ENCODE assay signal across 17 mouse cellular contexts in the genomic region with DNA sequence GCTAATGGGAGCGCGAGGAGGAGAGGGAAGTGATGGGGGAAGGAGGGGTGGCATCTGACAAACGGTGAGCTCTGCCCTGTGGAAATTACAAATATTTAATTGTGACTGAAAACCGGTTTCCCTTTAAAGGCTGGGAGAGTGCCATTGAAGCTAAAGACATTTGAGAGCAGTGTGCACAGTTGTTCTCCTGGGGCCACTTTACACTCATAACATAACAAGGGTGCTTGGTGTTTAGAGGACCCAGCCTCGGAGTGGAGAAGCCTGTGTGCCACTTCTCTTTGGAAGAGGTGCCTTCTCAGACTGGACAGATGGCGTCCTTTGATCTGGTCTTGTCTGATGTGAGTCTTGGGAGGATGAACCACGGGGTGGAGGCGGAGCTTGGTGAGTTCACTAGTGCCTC.
"Had no signal": no experiment of that assay in that cellular context is flagged by ENCODE, and none has a peak within 500 bp of the region (broad histone marks: within the 10 kb centered on the region; RNA-seq: fewer than 3 reads in every experiment).

No protein-coding gene starts in this region.

- H3K27ac ChIP-seq: liver, embryonic 13.5 days; liver, embryonic 15.5 days; lung, embryonic 15.5 days; macrophage; midbrain, embryonic 12.5 days; midbrain, embryonic 15.5 days; neural tube, embryonic 12.5 days; stomach, embryonic 15.5 days; stomach, postnatal 0 days had no signal

- H3K36me3 ChIP-seq: liver, embryonic 13.5 days; liver, embryonic 15.5 days; lung, embryonic 15.5 days; midbrain, embryonic 12.5 days; midbrain, embryonic 15.5 days; neural tube, embryonic 12.5 days; stomach, embryonic 15.5 days had no signal

- H3K27me3 ChIP-seq: liver, embryonic 13.5 days; liver, embryonic 15.5 days; lung, embryonic 15.5 days; midbrain, embryonic 12.5 days; midbrain, embryonic 15.5 days; neural tube, embryonic 12.5 days; stomach, embryonic 15.5 days had no signal

- H3K9ac ChIP-seq: liver, embryonic 13.5 days; liver, embryonic 15.5 days; liver, postnatal 0 days; lung, embryonic 15.5 days; midbrain, embryonic 12.5 days; midbrain, embryonic 15.5 days; neural tube, embryonic 12.5 days; stomach, embryonic 15.5 days had no signal

- DNase-seq: liver, embryonic 13.5 days; liver, postnatal 0 days; lung, adult 2 months; lung, postnatal 10 days; right cerebral cortex, postnatal 14 days; thymus, adult 2 months; thymus, postnatal 25 days; thymus, postnatal 4 days had no signal

- H3K4me1 ChIP-seq: liver, embryonic 13.5 days; liver, embryonic 15.5 days; midbrain, embryonic 12.5 days; midbrain, embryonic 15.5 days; neural tube, embryonic 12.5 days; stomach, embryonic 15.5 days had no signal

- H3K9me3 ChIP-seq: liver, embryonic 13.5 days; liver, embryonic 15.5 days; lung, embryonic 15.5 days; midbrain, embryonic 12.5 days; midbrain, embryonic 15.5 days; neural tube, embryonic 12.5 days; stomach, embryonic 15.5 days had no signal

- ATAC-seq: liver, postnatal 0 days; midbrain, embryonic 15.5 days had no signal

- H3K4me3 ChIP-seq: liver, embryonic 13.5 days; liver, embryonic 15.5 days; lung, embryonic 15.5 days; megakaryocyte, embryonic 14.5 days; midbrain, embryonic 12.5 days; midbrain, embryonic 15.5 days; neural tube, embryonic 12.5 days; stomach, embryonic 15.5 days had no signal

- H3K4me2 ChIP-seq: liver, embryonic 13.5 days; liver, embryonic 15.5 days; lung, embryonic 15.5 days; midbrain, embryonic 12.5 days; midbrain, embryonic 15.5 days; neural tube, embryonic 12.5 days; stomach, embryonic 15.5 days had no signal
